9 mouse cellular contexts compared by ENCODE assay signal in genomic region chr2:106692783-106693701, GRCm38 (mm10). TPM values are rescaled to one million over a fixed set of nuclear protein-coding genes. Genes with fewer than 3 reads are reported as not detected.
DNase-seq lines count a peak whose midpoint lies in the region; ATAC-seq lines count a peak whose summit lies in the region.
"Had no signal": no experiment of that assay in that cellular context is flagged by ENCODE, and none has a peak within 500 bp of the region (broad histone marks: within the 10 kb centered on the region; RNA-seq: fewer than 3 reads in every experiment).

Gene Mpped2 (plus strand): TSS chr2:106693269.

- WGBS in embryonic facial prominence, embryonic 11.5 days: under 1% methylated on average over 55 of the region's 56 CpGs
- under 1% methylated on average over 42 of the region's 56 CpGs for WGBS in limb, embryonic 13.5 days
- under 1% methylated on average over 51 of the region's 56 CpGs for WGBS in midbrain, embryonic 13.5 days

- no peaks in the 10 kb centered on the region for H3K4me1 ChIP-seq in embryonic facial prominence, embryonic 11.5 days (ENCODE audit: control insufficient read depth, insufficient read depth, low read length)
- peaks cover 39% of the 10 kb centered on the region for H3K4me1 ChIP-seq in limb, embryonic 13.5 days
- peaks cover 46% of the 10 kb centered on the region for H3K4me1 ChIP-seq in midbrain, embryonic 13.5 days (replicated peaks)

- H3K4me3 ChIP-seq in embryonic facial prominence, embryonic 11.5 days (ENCODE audit: low read depth, low read length): peak within 1 kb of the TSS; percentile 86
- peak within 1 kb of the TSS; percentile 85 for H3K4me3 ChIP-seq in limb, embryonic 13.5 days
- peak within 1 kb of the TSS; percentile 79 for H3K4me3 ChIP-seq in midbrain, embryonic 13.5 days (replicated peaks)

- DNase-seq in left cerebral cortex, adult 18-20 months (ENCODE audit: low spot score in 2 of 2): peak in 1 of 2 experiments; percentile 33
- no peak for DNase-seq in left cerebral cortex, adult 11 months (ENCODE audit: low spot score)
- peak; percentile 81 for DNase-seq in embryonic facial prominence, embryonic 11.5 days (ENCODE audit: low spot score)
- peak; percentile 56 to 67 for DNase-seq in heart, adult 18-20 months
- peak; percentile 35 for DNase-seq in kidney, adult 11 months
- peak; percentile 67 for DNase-seq in testis, postnatal 10 days (ENCODE audit: low spot score)

- no peaks in the 10 kb centered on the region for H3K36me3 ChIP-seq in embryonic facial prominence, embryonic 11.5 days (replicated peaks; ENCODE audit: control insufficient read depth, insufficient read depth, low read depth, low read length)
- H3K36me3 ChIP-seq in limb, embryonic 13.5 days: no peaks in the 10 kb centered on the region
- no peaks in the 10 kb centered on the region for H3K36me3 ChIP-seq in midbrain, embryonic 13.5 days

- ATAC-seq in embryonic facial prominence, embryonic 11.5 days (replicated peaks; ENCODE audit: insufficient number of reproducible peaks, low FRiP score, low TSS enrichment, low read depth): peak; percentile 81
- ATAC-seq in limb, embryonic 13.5 days (ENCODE audit: low FRiP score, low read depth): peak; percentile 44
- ATAC-seq in midbrain, embryonic 13.5 days: peak; percentile 75

- H3K4me2 ChIP-seq in embryonic facial prominence, embryonic 11.5 days (ENCODE audit: low read depth, low read length): peak within 1 kb of the TSS; percentile 97
- peak within 1 kb of the TSS; percentile 96 for H3K4me2 ChIP-seq in limb, embryonic 13.5 days (replicated peaks)
- H3K4me2 ChIP-seq in midbrain, embryonic 13.5 days (replicated peaks): peak within 1 kb of the TSS; percentile 94

- no peaks in the 10 kb centered on the region for H3K27me3 ChIP-seq in embryonic facial prominence, embryonic 11.5 days (ENCODE audit: control insufficient read depth, insufficient read depth, low read length)
- no peaks in the 10 kb centered on the region for H3K27me3 ChIP-seq in limb, embryonic 13.5 days
- H3K27me3 ChIP-seq in midbrain, embryonic 13.5 days: no peaks in the 10 kb centered on the region

- H3K9ac ChIP-seq in embryonic facial prominence, embryonic 11.5 days (replicated peaks; ENCODE audit: low read length): peak within 1 kb of the TSS; percentile 96
- peak within 1 kb of the TSS; percentile 97 for H3K9ac ChIP-seq in limb, embryonic 13.5 days
- H3K9ac ChIP-seq in midbrain, embryonic 13.5 days (replicated peaks): peak within 1 kb of the TSS; percentile 96

- H3K9me3 ChIP-seq in embryonic facial prominence, embryonic 11.5 days (replicated peaks; ENCODE audit: control insufficient read depth, low read length): no peaks in the 10 kb centered on the region
- no peaks in the 10 kb centered on the region for H3K9me3 ChIP-seq in limb, embryonic 13.5 days
- no peaks in the 10 kb centered on the region for H3K9me3 ChIP-seq in midbrain, embryonic 13.5 days

- peak within 1 kb of the TSS; percentile 99 for H3K27ac ChIP-seq in embryonic facial prominence, embryonic 11.5 days (replicated peaks; ENCODE audit: low read depth, low read length)
- peak within 1 kb of the TSS; percentile 98 for H3K27ac ChIP-seq in limb, embryonic 13.5 days
- peak within 1 kb of the TSS; percentile 100 for H3K27ac ChIP-seq in midbrain, embryonic 13.5 days

RNA-seq across cellular contexts. Expression of gene Mpped2, which starts in this region (rescaled TPM):
- 10 to 100 TPM; 29.9 to 32.2 TPM for total RNA-seq in left cerebral cortex, adult 18-20 months (2021)
- 102 and 108 TPM in 2 replicates for polyA plus RNA-seq in embryonic facial prominence, embryonic 11.5 days (2014; fragmentation: Nextera tagmentation; extraction: Ambion mirVana)
- total RNA-seq in heart, adult 18-20 months (2021): 10 to 100 TPM; 18.1 to 18.9 TPM
- 130 and 135 TPM in 2 replicates for polyA plus RNA-seq in limb, embryonic 13.5 days (2015; fragmentation: Nextera tagmentation; extraction: Ambion mirVana)
- 126 and 157 TPM in 2 replicates for polyA plus RNA-seq in midbrain, embryonic 13.5 days (2015; fragmentation: Nextera tagmentation; extraction: Ambion mirVana)
- polyA plus RNA-seq: C2C12 had no signal
